Comparison of ENCODE assay signal across 21 mouse cellular contexts in the genomic region with DNA sequence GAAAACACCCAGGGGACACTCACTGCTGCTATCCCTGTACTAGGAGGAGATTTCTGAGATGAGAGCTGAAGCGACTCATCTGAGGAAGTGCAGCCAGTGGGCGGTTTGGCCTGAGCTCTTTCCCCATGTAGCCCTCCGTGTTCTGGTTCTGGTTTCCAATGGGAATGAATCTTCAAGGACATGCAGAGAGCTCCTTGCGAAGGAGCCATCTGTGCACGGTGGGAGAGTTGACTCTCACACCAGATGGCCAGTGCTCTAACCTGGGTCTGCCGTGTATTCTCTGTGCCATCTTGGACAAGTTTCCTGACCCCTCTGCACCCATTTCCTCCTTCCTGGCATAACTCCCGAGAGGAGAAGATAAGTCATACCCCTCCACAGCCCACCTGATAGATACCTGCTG. TPM values are rescaled to one million over a fixed set of nuclear protein-coding genes. Genes with fewer than 3 reads are reported as not detected.
DNase-seq lines count a peak whose midpoint lies in the region; ATAC-seq lines count a peak whose summit lies in the region.
"Had no signal": no experiment of that assay in that cellular context is flagged by ENCODE, and none has a peak within 500 bp of the region (broad histone marks: within the 10 kb centered on the region; RNA-seq: fewer than 3 reads in every experiment).

No protein-coding gene starts in this region.

- H3K4me1 ChIP-seq in brown adipose tissue, adult 24 weeks (ENCODE audit: control insufficient read depth, insufficient read depth, insufficient read length, low read length), result peaks cover 41% of the 10 kb centered on the region
- H3K4me1 ChIP-seq: hindbrain, embryonic 13.5 days; midbrain, embryonic 12.5 days had no signal

- no peak overlapping the region for H3K4me3 ChIP-seq in brown adipose tissue, adult 24 weeks (ENCODE audit: insufficient read depth, low read depth, low read length)
- H3K4me3 ChIP-seq: erythroblast, embryonic 14.5 days; forebrain, embryonic 13.5 days; heart, embryonic 12.5 days; hindbrain, embryonic 13.5 days; limb, embryonic 12.5 days; midbrain, embryonic 12.5 days; myocyte had no signal

- peak; percentile 38; the same call in 1 of the 2 replicates for ATAC-seq in frontal cortex, adult (ENCODE audit: low TSS enrichment)
- ATAC-seq: forebrain, embryonic 13.5 days; inflammation-experienced regulatory T-cells, adult 6 months; lung, postnatal 0 days had no signal

- peak overlapping the region; percentile 92; the same call in 1 of the 2 replicates for H3K27ac ChIP-seq in brown adipose tissue, adult 24 weeks (replicated peaks; ENCODE audit: low read depth, low read length)
- H3K27ac ChIP-seq: forebrain, embryonic 13.5 days; hindbrain, embryonic 13.5 days; limb, embryonic 12.5 days; midbrain, embryonic 12.5 days had no signal

- no peak for DNase-seq in frontal cortex, postnatal 14 days (ENCODE audit: low spot score in 2 of 2)
- DNase-seq in 3T3-L1 (ENCODE audit: low read depth, low spot score), result peak; percentile 59
- DNase-seq in cerebellum, adult 9-11 months, result peak; percentile 93
- DNase-seq in urinary bladder, postnatal 36 days (ENCODE audit: low spot score in 2 of 2), result no peak
- DNase-seq in layer of hippocampus, postnatal 14 days (ENCODE audit: low spot score in 2 of 2), result no peak
- no peak for DNase-seq in urinary bladder, postnatal 4 days (ENCODE audit: low spot score in 2 of 2)
- DNase-seq: heart, postnatal 14 days; kidney, postnatal 4 days; layer of hippocampus, adult 9-11 months; thymus, adult 18-20 months had no signal

RNA-seq across cellular contexts. Expression of gene Bloc1s4, which starts 20.7 kb away (rescaled TPM):
- polyA plus RNA-seq in brown adipose tissue, adult 24 weeks (2012; ENCODE audit: insufficient read depth, insufficient read length, missing spikeins), result 12.0 and 17.0 TPM in 2 replicates
- 10 to 100 TPM; 19.9 to 21.0 TPM for total RNA-seq in layer of hippocampus, postnatal 14 days (2021)

RNA-seq across cellular contexts. Expression of gene D5Ertd579e, which starts 32.0 kb away (rescaled TPM):
- 62.7 and 65.5 TPM in 2 replicates for polyA plus RNA-seq in brown adipose tissue, adult 24 weeks (2012; ENCODE audit: insufficient read depth, insufficient read length, missing spikeins)
- total RNA-seq in layer of hippocampus, postnatal 14 days (2021), result 100 to 1,000 TPM in 1 of 2 experiments, 10 to 100 TPM in 1; 99.1 to 118 TPM

Comparison
In these comparisons a context has a peak if more than half of its experiments do, and no peak if none do; other contexts are left out.
1. DNase-seq: peak in 3T3-L1 (single experiment) and cerebellum, adult 9-11 months (single experiment); none in frontal cortex, postnatal 14 days (0 of 2), urinary bladder, postnatal 36 days (0 of 2), layer of hippocampus, postnatal 14 days (0 of 2) and urinary bladder, postnatal 4 days (0 of 2).